Mouse (Mus musculus) thymus, postnatal 0 days (tissue): ENCODE results near the gene 1110032A03Rik. TPM values are rescaled to one million over a fixed set of nuclear protein-coding genes. Genes with fewer than 3 reads are reported as not detected.

Source experiments
- DNase-seq: peaks from one replicate; pipeline ENCODE4 v3.0.0-alpha.2; 2015; ENCODE audit warnings: low spot score
- polyA plus RNA-seq: library from polyadenylated mRNA; unstranded; fragments of >200 nt; fragmentation: Nextera tagmentation; extraction: Ambion mirVana; gene quantifications from 2 replicates; pipeline ENCODE4 v1.2.1, GENCODE M21; 2015

The 1110032A03Rik gene
- polyA plus RNA-seq, 1 experiment from 2014 or later: 39.6 TPM

DNA sequence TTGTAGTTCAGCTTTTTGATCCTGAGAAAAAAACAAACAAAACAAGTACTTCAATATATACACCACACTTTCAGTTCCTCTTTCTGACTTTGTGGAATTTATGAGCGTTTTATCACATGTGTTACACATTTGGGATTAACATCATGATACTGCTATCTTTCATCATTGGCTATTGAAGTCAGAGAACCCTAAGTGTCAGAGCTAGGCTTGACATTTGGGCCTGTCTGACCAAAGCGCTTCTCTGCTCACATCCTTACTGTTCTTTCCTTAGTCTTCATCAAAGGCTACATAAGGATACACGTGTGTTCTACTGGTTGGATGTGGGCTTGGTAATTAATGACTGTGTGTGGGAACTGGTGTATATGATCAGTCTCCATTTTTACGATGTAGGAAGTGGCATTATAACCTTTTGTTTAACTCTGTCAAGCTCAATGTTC lies 1.3 kb downstream of the 1110032A03Rik start:
- no peak for DNase-seq

DNA sequence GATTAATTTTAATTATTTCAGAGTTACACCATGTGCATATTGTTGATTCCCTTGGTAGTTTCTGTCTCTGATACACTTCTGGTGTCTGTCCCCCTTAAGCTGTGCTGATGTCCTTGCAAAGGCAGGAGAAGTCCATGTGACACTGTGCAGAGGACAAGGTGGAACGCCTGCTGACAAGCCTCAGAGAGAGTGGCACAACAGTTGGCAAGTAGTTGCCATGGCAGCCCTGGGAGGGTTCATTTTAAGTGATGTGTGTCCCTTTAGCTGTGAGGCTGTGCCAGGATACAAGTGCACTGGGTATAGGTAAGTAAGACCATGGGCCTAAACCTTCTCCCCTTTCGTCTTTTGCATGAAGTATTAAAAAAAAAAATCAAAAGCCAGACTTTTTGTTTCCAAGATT lies 5.3 kb downstream of the 1110032A03Rik start:
- DNase-seq: no peak

DNA sequence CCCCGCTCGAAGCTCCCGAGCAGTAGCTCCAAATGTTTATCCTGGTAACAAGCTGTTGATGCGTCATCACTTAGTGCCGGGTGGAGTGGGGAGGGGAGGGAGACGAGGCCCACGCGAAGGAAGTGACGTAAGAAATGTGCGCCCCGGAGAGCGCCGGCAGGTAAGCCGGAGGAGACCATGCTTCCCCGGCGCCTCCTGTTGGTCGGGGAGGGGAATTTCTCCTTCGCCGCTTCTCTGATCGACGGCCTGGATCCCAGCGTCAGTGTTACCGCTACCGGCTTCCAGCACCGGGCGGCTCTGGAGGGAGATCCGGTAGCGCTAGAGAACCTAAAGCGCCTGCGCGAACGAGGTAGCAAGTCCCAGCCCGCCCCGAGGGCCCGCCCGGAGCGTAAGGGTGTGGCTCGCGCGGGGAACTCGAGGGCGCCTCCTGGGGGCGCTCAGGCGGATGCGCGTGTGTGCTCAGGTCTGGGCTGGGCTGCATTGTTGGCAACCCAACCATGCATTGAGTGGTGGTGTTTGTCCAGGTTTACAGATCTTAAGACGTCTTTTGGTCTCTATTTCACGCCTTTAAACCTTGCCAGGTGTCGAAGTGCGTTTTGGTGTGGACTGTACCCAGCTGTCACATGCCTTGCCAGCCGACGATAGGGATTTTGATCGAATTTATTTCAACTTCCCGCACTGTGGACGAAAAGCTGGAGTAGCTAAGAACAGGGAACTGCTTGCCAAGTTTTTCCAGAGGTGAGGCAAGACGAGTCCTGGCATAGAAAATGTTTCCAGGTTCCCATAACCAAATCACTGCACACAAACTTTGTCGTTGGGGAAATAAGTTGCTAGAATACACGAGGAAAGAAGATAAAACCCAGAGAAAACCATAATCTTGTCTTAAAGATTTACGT lies 7.0 kb downstream of the 1110032A03Rik start, which contains the start of gene Fdxacb1:
Gene Fdxacb1, plus strand, starts transcription at position 130 of the 896 bp plus-strand sequence.
- DNase-seq: peak; percentile 99

DNA sequence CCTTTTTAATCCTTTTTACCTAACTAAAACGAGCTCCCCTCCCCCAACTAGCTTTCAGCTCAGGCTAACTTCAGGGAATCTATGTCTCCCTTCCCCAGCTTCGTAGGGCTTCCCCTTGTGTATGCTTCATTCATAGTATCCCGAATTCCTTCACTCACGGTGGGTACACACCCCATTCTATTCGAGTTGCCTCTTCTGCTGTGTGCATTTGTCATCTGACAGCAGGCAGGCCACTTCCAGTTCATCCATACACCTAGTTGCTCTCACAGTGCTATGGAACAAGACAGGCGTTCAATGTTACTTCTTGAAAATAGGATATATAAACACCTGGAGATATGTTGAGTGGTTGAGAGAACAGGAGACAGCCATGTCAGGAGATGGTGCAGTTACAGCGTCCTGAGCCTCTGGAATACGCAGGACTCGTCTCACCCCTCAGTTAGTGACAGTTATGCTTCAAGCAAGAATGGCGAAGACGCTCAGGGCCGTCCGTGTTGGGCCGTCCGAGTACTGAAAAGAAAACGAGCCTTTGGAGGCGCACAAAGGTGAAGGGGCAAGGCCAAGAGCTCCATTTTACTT lies 7.7 kb downstream of the 1110032A03Rik start:
- no peak for DNase-seq

GRCm38 (mm10) chr9:50763331-50763730 lies 12.0 kb downstream of the 1110032A03Rik start:
- peak; percentile 17 for DNase-seq

DNA sequence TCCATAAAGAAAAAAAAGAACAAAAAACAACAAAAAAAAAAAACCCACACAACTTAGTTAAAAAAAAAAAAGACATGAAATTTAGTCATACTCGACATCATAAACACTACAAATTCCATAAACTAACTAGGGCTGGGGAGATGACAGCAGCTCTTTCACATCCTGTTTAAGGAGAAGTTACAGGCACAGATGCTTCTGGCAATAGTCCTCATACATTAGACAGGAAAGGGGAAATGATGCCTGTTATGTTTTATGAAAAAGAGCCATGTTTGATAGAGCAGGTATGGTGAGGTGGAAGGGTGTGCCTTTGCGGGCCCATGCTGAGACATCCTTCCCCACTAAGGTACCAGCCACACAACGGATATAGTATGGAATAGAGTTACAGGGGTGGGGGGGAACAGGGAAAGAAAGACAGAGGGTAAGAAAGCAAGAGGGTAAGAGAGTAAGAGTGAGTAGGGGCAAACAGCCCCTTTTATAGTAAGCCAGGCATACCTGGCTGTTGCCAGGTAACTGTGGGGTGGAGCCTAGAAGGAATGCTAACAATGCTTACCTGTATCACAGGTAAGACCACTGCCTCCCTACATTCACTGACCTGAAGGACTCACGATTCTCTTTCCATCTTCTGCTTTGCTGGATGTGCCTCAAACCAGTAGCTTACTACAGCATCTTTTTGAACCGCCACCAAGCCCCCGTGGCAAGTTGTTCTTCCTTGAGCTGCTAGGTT lies 13.6 kb downstream of the 1110032A03Rik start:
- no peak for DNase-seq

DNA sequence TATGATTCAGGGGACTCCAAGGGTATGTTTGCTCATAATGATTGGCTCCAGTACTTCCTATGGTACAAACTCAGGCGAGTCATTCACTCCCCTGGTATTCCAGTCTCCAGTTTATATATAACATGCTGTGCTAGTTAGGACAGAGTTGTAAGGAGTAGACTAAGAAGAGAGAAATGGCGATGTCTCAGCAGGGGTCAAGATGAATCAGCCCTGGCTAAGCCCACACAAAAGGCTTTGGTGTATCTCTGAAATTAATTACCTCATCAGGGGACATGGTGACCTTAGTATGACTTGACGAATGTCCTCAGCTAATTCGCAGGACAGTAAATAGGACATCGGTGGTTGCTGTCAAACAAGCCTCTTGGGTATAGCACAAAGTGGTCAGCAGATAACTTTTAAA lies 18.6 kb downstream of the 1110032A03Rik start:
- DNase-seq: no peak

DNA sequence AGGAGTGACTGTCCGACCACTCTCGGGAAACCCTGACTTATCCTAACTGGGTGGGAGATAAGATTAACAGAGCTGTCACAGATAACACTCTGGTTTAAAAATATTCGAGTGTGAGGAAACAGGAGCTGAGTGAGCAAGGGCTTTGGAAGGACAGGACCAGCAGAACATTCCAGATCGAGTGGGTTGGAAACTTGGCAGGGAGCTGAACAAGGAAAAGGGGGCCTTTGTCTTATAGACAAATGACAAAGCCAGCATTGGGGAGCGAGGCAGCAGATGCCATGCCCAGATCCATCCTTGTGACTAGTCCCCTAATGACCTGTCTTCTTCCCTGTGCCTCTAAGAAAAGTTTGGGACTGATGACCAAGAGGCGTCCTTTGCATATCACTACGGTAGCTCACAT lies 21.4 kb downstream of the 1110032A03Rik start:
- no peak for DNase-seq

DNA sequence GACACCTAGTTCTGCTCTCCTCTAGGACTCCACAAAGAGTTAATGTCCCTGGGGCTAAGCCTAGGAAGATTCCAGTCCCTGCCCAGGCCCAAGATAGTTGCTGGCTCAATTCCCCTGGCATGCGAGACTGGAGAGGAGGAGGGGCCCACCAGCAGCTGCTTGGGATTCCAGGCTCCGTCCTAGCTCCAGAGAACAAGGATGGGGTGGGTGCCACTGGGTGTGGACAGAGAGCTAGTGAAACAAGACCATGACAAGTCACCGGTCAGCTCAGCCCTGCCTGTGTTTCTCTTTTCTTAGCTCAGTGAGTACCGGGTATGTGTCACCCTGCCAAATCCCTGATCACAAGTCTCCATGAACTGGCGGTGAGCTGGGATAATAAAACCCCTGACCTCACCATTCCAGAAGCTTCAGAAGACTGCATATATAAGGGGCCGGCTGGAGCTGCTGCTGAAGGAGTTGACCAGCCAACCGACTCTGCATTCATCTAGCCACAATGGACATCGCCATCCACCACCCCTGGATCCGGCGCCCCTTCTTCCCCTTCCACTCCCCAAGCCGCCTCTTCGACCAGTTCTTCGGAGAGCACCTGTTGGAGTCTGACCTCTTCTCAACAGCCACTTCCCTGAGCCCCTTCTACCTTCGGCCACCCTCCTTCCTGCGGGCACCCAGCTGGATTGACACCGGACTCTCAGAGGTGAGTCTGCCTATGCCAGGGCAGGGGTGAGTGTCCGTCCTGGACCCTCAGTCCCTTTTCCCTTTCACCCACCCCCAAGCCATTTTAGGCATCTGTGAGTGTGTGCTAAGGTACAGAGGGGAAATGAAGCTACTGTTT lies 22.3 kb downstream of the 1110032A03Rik start:
- DNase-seq: no peak

GRCm38 (mm10) chr9:50752054-50752602 lies 23.2 kb downstream of the 1110032A03Rik start, which contains the start of gene Hspb2:
TSS of gene Hspb2 (minus strand) at chr9:50752354.
- DNase-seq: no peak

GRCm38 (mm10) chr9:50751323-50751722 lies 24.0 kb downstream of the 1110032A03Rik start, which contains the start of gene Cryab:
TSS of gene Cryab (plus strand) at chr9:50751325.
- DNase-seq: no peak

DNA sequence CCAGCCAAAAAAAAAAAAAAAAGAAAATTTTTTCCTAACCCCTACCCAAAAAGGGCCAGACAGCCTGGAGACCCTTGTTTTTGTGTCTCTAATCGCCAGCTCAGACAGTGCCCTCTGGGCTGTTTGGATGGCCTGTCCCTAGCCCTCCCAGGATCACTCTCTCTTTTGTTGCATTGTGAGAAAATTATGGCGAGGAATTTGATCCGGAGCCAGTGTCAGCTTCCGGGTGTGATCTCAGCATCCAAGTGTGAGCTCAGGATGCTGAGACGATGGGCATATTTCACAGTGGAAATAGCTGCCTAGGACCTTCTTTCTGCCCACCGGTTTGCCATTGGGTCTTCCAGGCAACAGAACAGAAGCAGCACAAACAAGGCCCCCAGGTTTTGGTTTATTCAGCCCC lies 24.6 kb downstream of the 1110032A03Rik start:
- DNase-seq: no peak

GRCm38 (mm10) chr9:50746214-50746677 lies 29.1 kb downstream of the 1110032A03Rik start, which contains the start of gene 2310030G06Rik:
TSS of gene 2310030G06Rik (minus strand) at chr9:50746536.
- DNase-seq: no peak

- DNase-seq: no peak
Observed at GRCm38 (mm10) chr9:50745806-50746205, 29.5 kb downstream of the 1110032A03Rik start.

DNA sequence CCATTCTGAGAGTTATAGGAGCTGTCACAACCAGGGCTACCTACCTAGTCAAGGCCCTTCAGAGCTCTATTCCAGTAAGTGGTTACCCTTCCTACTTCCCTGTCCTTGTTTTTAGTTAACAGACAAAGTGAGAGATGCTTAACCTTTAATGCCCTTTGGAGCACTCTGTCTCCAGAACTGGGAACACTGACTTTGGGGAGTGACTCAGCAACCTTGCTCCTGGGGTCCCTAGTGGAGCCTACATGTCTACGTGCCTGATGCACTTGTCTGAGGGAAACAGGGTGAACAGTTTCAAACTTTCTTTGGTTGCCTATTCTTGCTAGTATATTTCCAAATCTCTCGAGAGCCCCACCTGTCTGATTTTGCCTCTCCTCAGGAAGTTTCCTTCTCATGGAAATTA lies 32.6 kb downstream of the 1110032A03Rik start:
- DNase-seq: no peak

GRCm38 (mm10) chr9:50742261-50742660 lies 33.1 kb downstream of the 1110032A03Rik start:
- no peak for DNase-seq

DNA sequence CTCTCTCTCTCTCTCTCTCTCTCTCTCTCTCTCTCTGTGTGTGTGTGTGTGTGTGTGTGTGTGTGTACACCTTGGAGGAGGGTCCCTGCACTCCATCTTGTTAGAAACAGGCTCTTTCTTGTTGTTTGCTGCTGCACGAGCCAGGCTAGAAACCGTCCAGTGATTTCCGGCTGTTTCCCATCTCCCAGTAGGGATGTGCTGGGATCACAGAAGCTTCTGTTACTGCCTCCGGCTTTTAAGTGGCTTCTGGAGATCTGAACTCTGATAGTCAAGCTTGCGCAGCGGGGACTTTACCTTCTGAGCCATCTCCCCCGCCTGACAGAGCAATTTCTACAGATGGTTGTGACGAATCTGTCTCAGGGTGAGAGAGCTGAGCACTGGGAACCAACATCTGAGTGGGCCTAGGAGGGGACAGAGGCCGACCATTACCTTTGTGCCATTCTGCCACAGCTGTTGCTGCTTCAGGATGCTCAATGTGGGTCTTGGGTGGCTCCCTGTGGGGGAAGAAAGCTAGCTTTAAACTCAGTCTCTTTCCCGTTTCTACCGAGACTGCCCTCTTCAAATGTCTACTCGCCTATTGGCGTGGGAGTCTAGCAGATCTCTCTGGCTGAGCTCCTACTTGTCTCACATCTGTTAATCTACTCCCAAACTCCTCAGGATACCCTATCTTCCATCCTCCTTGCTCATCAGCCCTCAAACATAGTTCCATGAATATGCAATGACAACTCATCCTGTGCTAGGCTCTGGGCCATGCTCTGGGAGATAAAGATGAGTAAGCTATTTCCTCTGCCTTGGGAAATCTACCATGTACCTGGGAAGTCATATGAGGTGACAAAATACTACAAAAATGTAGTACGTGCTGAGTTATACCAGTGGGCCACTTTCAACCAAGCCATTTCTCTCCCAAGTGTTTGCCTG lies 34.2 kb downstream of the 1110032A03Rik start:
- DNase-seq: no peak

- peak; percentile 65 for DNase-seq
Observed at GRCm38 (mm10) chr9:50738914-50739870, 36.1 kb downstream of the 1110032A03Rik start, which contains the start of gene Dixdc1. TSS of gene Dixdc1 (minus strand) at chr9:50739517.
